Comparison of ENCODE assay signal across 23 mouse cellular contexts in the genomic region with DNA sequence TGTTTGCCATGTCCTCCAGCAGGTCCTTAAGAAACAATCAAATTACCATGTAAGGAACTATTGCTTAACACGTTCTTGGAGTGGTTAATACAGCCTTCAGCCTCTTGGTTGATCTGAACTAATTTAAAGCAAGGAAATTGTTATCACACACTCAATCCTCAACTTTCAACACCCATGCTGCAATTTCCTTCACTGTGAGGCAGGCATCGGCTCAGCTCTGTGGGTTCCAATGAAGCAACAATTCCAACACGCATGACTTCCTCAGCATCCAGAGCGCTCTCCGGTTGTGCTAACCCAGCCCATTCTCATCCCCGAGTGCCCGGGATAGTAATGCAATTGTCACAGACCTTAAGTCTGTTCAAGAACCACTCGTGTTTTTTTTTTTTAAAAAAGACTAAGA.
DNase-seq lines count a peak whose midpoint lies in the region; ATAC-seq and TF ChIP-seq lines count a peak whose summit lies in the region.
"Had no signal": no experiment of that assay in that cellular context is flagged by ENCODE, and none has a peak within 500 bp of the region (broad histone marks: within the 10 kb centered on the region; RNA-seq: fewer than 3 reads in every experiment).

No protein-coding gene starts in this region.

- no peak overlapping the region for H3K27ac ChIP-seq in liver, postnatal 0 days (ENCODE audit: low read depth)
- no peak overlapping the region for H3K27ac ChIP-seq in liver, embryonic 11.5 days (ENCODE audit: low read depth, low read length)
- H3K27ac ChIP-seq: embryonic facial prominence, embryonic 12.5 days; forebrain, embryonic 15.5 days; heart, embryonic 15.5 days; hindbrain, embryonic 12.5 days; hindbrain, postnatal 0 days; intestine, embryonic 15.5 days; liver, embryonic 14.5 days; midbrain, embryonic 15.5 days had no signal

- no peaks in the 10 kb centered on the region for H3K9me3 ChIP-seq in liver, postnatal 0 days (ENCODE audit: low read length)
- no peaks in the 10 kb centered on the region for H3K9me3 ChIP-seq in liver, embryonic 11.5 days (ENCODE audit: control insufficient read depth, low read length)
- H3K9me3 ChIP-seq: embryonic facial prominence, embryonic 12.5 days; forebrain, embryonic 15.5 days; heart, embryonic 15.5 days; hindbrain, embryonic 12.5 days; intestine, embryonic 15.5 days; midbrain, embryonic 15.5 days had no signal

- peak; percentile 26; the same call in 1 of the 2 replicates for TF ChIP-seq EP300 in liver, postnatal 0 days (IDR thresholded peaks at IDR 0.05; ENCODE audit: low read depth)

- no peak overlapping the region for H3K4me2 ChIP-seq in liver, postnatal 0 days (ENCODE audit: low read depth, low read length)
- no peak overlapping the region for H3K4me2 ChIP-seq in liver, embryonic 11.5 days
- H3K4me2 ChIP-seq: embryonic facial prominence, embryonic 12.5 days; forebrain, embryonic 15.5 days; hindbrain, embryonic 12.5 days; intestine, embryonic 15.5 days; midbrain, embryonic 15.5 days had no signal

- H3K36me3 ChIP-seq in liver, postnatal 0 days (replicated peaks; ENCODE audit: insufficient read depth, low read length) = no peaks in the 10 kb centered on the region
- H3K36me3 ChIP-seq in liver, embryonic 11.5 days (ENCODE audit: control insufficient read depth, insufficient read depth, low read length) = no peaks in the 10 kb centered on the region
- H3K36me3 ChIP-seq: embryonic facial prominence, embryonic 12.5 days; forebrain, embryonic 15.5 days; heart, embryonic 15.5 days; hindbrain, embryonic 12.5 days; intestine, embryonic 15.5 days; midbrain, embryonic 15.5 days had no signal

- H3K9ac ChIP-seq in liver, postnatal 0 days (replicated peaks) = no peak overlapping the region
- H3K9ac ChIP-seq in liver, embryonic 11.5 days (ENCODE audit: low read depth, low read length) = no peak overlapping the region
- H3K9ac ChIP-seq: embryonic facial prominence, embryonic 12.5 days; forebrain, embryonic 15.5 days; heart, embryonic 15.5 days; hindbrain, embryonic 12.5 days; intestine, embryonic 15.5 days; liver, embryonic 14.5 days; midbrain, embryonic 15.5 days had no signal

- peak; percentile 35 for DNase-seq in liver, postnatal 0 days
- DNase-seq in liver, embryonic 11.5 days (ENCODE audit: low spot score) = no peak
- peak; percentile 30 for DNase-seq in retina, embryonic 14.5 days (ENCODE audit: low spot score)
- no peak for DNase-seq in retina, postnatal 1 day
- no peak for DNase-seq in layer of hippocampus, postnatal 14 days (ENCODE audit: low spot score in 2 of 2)
- no peak for DNase-seq in embryo, embryonic 10.5 days (ENCODE audit: low spot score)
- DNase-seq: B cell, adult 2 months; cerebellum, adult 8-10 months; cerebellum, postnatal 25 days; embryo, embryonic 11 days; layer of hippocampus, postnatal 36 days; left cerebral cortex, postnatal 4 days; thymus, adult 2 months; thymus, postnatal 36 days had no signal

- no peak overlapping the region for H3K4me3 ChIP-seq in liver, postnatal 0 days (ENCODE audit: low read depth, low read length)
- no peak overlapping the region for H3K4me3 ChIP-seq in liver, embryonic 11.5 days (ENCODE audit: low read depth, low read length)
- H3K4me3 ChIP-seq: embryonic facial prominence, embryonic 12.5 days; forebrain, embryonic 15.5 days; heart, embryonic 15.5 days; hindbrain, embryonic 12.5 days; intestine, embryonic 15.5 days; midbrain, embryonic 15.5 days had no signal

- ATAC-seq in liver, postnatal 0 days = peak; percentile 47; the same call in 1 of the 2 replicates
- ATAC-seq in liver, embryonic 11.5 days (replicated peaks; ENCODE audit: low FRiP score) = no peak
- ATAC-seq in megakaryocyte, adult 5-6 weeks (ENCODE audit: poor library complexity, severe bottlenecking) = peak; percentile 93
- ATAC-seq: forebrain, embryonic 15.5 days; hindbrain, postnatal 0 days; intestine, embryonic 15.5 days; midbrain, embryonic 15.5 days had no signal

- no peak for TF ChIP-seq CTCF in liver, postnatal 0 days (IDR thresholded peaks at IDR 0.05; ENCODE audit: low read depth)

- H3K27me3 ChIP-seq in liver, postnatal 0 days (ENCODE audit: insufficient read depth, low read length) = no peaks in the 10 kb centered on the region
- H3K27me3 ChIP-seq in liver, embryonic 11.5 days (replicated peaks; ENCODE audit: control insufficient read depth, insufficient read depth, low read length) = no peaks in the 10 kb centered on the region
- H3K27me3 ChIP-seq: embryonic facial prominence, embryonic 12.5 days; forebrain, embryonic 15.5 days; heart, embryonic 15.5 days; hindbrain, embryonic 12.5 days; intestine, embryonic 15.5 days; midbrain, embryonic 15.5 days had no signal

- 60% methylated on average over 8 of the region's 8 CpGs for WGBS in liver, postnatal 0 days (ENCODE audit: insufficient replicate concordance)
- 71% methylated on average over 8 of the region's 8 CpGs for WGBS in liver, embryonic 11.5 days

- peaks cover 2% of the 10 kb centered on the region; the same call in 1 of the 2 replicates for H3K4me1 ChIP-seq in liver, postnatal 0 days (ENCODE audit: insufficient read depth)
- no peaks in the 10 kb centered on the region for H3K4me1 ChIP-seq in liver, embryonic 11.5 days (replicated peaks; ENCODE audit: control insufficient read depth, insufficient read depth, low read length)
- H3K4me1 ChIP-seq: forebrain, embryonic 15.5 days; intestine, embryonic 15.5 days had no signal

Comparison
In these comparisons a context has a peak if more than half of its experiments do, and no peak if none do; other contexts are left out.
1. DNase-seq: peak in liver, postnatal 0 days (single experiment) and retina, embryonic 14.5 days (single experiment); none in liver, embryonic 11.5 days (single experiment), retina, postnatal 1 day (single experiment), layer of hippocampus, postnatal 14 days (0 of 2) and embryo, embryonic 10.5 days (single experiment).